Mouse (Mus musculus): ENCODE measurements at regions not wholly inside any gene's neighbourhood (a gene's known extent, or its start where the extent isn't known, plus 50 kb on each side); places are given as distances from the start of the nearest gene placed in this dataset.

DNA sequence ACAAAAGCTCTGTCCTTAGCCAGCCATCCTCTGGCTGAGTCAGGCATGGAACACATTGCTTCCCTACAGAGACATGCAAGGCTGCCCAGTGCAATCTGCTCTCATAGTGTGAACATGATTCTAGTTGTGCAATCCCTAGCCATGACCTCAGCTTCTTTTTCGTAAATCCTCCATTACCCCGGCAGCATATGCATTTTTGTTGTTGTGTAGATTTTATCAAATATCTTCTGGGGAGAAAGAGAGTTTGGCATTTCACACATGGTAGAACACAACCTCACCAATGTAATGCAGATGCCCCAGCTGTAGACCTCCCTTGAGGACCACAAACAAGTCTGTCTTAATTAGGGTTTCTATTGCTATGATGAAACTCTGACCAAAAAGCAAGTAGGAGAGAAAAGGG is 168.6 kb downstream of the Rpl10-ps3 start:
- H3K9me3 ChIP-seq (replicated peaks) = no peaks in the 10 kb centered on the region
- H3K4me3 ChIP-seq = no peak overlapping the region
- no peaks in the 10 kb centered on the region for H3K4me1 ChIP-seq
- no peak overlapping the region for H3K27ac ChIP-seq (replicated peaks)
- 88% methylated on average over 2 of the region's 2 CpGs for WGBS
- no peaks in the 10 kb centered on the region for H3K27me3 ChIP-seq (ENCODE audit: low read depth, poor library complexity, severe bottlenecking)
- no peaks in the 10 kb centered on the region for H3K36me3 ChIP-seq
- no peak for DNase-seq (ENCODE audit: low spot score)

DNA sequence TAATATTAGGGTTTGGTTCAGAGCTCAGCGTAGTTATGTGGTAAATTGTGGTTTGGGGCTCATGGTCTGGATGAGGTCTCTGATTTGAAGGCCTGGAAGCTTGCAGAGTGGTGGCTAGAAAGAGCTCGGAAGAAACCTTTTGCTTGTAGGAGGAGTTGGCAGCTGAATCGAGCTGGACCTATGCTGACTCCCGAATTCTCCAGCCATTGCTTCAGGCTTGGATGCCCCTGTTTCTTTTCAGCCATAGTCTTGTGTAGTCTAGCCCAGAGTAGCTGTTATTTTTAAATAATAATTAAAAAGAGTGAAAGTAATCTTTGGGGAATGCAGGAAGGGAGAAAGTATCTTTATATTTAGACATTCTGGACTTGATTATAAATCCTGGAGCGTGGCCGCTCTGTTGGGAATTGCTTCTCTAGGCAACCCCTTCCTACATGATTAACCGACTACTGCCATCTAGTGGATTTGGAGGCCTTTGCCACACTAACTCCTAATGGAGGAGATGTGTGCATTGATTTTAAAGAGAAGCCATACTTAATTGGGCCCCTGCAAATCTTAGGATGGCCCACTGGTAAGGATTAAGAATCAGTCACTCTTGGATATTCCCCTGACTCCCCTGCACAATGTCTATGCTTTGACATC is 172.8 kb downstream of the Rpl10-ps3 start:
- H3K27me3 ChIP-seq (ENCODE audit: low read depth, poor library complexity, severe bottlenecking) = no peaks in the 10 kb centered on the region
- H3K4me3 ChIP-seq = no peak overlapping the region
- H3K4me1 ChIP-seq = peaks cover 12% of the 10 kb centered on the region
- H3K27ac ChIP-seq (replicated peaks) = no peak overlapping the region
- 51% methylated on average over 7 of the region's 7 CpGs for WGBS
- DNase-seq (ENCODE audit: low spot score) = peak; percentile 47
- H3K9me3 ChIP-seq (replicated peaks) = no peaks in the 10 kb centered on the region
- H3K36me3 ChIP-seq = no peaks in the 10 kb centered on the region

DNA sequence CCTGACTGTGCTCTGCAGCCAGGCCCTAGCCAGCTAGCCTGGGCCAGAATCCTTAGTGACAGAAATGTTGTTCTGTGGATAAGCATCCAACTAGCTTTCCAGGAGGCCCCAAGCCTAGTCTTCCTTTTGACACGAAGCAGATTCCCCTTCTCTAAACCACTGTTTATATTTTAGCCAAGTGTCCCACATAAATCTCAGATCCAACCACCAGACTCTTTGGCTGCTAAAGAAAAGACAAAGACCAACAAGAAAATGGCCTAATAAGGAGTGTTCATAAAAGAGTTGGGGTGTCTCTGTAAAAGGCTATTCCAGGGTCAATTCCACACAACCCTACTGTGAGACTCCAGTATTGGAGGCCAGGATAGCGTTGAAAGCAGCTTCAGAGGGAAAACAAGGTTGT is 173.6 kb downstream of the Rpl10-ps3 start:
- no peaks in the 10 kb centered on the region for H3K9me3 ChIP-seq (replicated peaks)
- no peaks in the 10 kb centered on the region for H3K27me3 ChIP-seq (ENCODE audit: low read depth, poor library complexity, severe bottlenecking)
- H3K4me3 ChIP-seq = no peak overlapping the region
- no peak overlapping the region for H3K27ac ChIP-seq (replicated peaks)
- 89% methylated on average over 2 of the region's 2 CpGs for WGBS
- no peak for DNase-seq (ENCODE audit: low spot score)
- no peaks in the 10 kb centered on the region for H3K36me3 ChIP-seq
- H3K4me1 ChIP-seq = peaks cover 13% of the 10 kb centered on the region

DNA sequence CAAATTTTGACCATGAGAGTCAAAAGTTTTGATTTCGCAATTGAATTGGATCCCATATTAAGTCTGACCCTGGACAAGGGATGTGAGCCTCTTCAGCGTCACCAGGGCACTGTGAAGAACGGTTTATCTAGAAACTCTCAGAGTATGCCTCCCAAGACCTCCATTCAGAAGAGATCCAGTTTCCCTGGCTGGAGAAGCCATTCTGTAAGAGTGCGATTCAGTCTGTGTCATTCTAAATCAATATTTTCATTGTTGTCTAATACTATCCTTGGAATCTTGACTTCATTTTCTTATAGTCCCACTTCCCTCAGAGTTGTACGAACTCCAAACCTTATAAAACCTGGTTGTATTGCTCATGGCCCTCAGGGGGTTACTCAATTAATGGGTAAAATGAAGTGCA is 174.1 kb downstream of the Rpl10-ps3 start:
- H3K36me3 ChIP-seq = no peaks in the 10 kb centered on the region
- 92% methylated on average over 5 of the region's 5 CpGs for WGBS
- peaks cover 13% of the 10 kb centered on the region for H3K4me1 ChIP-seq
- H3K27me3 ChIP-seq (ENCODE audit: low read depth, poor library complexity, severe bottlenecking) = no peaks in the 10 kb centered on the region
- no peak overlapping the region for H3K4me3 ChIP-seq
- no peaks in the 10 kb centered on the region for H3K9me3 ChIP-seq (replicated peaks)
- no peak for DNase-seq (ENCODE audit: low spot score)
- H3K27ac ChIP-seq (replicated peaks) = no peak overlapping the region

DNA sequence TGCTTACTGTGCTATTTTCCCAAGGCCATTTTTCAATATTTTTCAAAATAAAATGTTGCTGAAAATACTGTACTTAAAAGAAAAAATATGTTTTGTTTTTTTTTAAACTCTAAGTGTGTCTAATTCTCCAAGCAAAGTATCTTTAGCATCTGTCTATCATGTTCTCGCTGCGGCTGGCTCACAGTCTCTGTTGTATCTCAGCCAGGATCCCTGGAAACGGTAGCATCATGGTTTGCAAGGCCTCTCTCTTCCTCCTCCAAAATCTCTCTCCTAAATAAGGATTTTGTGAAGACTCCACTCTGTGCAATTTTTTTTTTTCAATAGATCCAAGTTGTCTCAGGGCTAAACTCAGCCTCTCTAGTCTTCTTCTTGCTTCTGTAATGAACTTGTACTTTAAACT is 190.2 kb downstream of the Rpl10-ps3 start:
- H3K36me3 ChIP-seq = no peaks in the 10 kb centered on the region
- no peaks in the 10 kb centered on the region for H3K9me3 ChIP-seq (replicated peaks)
- WGBS = 92% methylated on average over 3 of the region's 3 CpGs
- H3K4me3 ChIP-seq = no peak overlapping the region
- H3K27ac ChIP-seq (replicated peaks) = no peak overlapping the region
- DNase-seq (ENCODE audit: low spot score) = no peak
- no peaks in the 10 kb centered on the region for H3K27me3 ChIP-seq (ENCODE audit: low read depth, poor library complexity, severe bottlenecking)
- H3K4me1 ChIP-seq = no peaks in the 10 kb centered on the region

DNA sequence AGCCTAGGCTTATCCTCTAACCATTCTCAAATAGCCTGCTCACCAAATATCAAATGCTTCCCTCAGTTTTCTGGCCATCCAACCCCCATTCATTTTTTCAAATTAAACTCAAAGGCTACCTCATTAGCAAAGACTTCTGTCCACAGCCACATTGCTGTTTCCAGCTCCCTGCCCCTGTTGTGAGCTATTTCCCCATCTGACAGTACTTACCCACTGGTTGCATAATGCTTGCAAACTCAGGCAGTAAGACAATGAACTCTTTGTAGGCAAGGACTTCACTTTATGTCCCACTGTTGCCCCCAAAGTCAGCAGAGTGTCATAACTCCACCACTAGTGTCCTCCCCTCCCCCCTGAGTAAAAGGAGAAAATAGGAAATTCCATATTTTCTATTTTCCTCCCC is 194.7 kb downstream of the Rpl10-ps3 start:
- no peaks in the 10 kb centered on the region for H3K27me3 ChIP-seq (ENCODE audit: low read depth, poor library complexity, severe bottlenecking)
- H3K27ac ChIP-seq (replicated peaks) = no peak overlapping the region
- DNase-seq (ENCODE audit: low spot score) = no peak
- H3K36me3 ChIP-seq = no peaks in the 10 kb centered on the region
- no peaks in the 10 kb centered on the region for H3K9me3 ChIP-seq (replicated peaks)
- no peak overlapping the region for H3K4me3 ChIP-seq
- no peaks in the 10 kb centered on the region for H3K4me1 ChIP-seq

DNA sequence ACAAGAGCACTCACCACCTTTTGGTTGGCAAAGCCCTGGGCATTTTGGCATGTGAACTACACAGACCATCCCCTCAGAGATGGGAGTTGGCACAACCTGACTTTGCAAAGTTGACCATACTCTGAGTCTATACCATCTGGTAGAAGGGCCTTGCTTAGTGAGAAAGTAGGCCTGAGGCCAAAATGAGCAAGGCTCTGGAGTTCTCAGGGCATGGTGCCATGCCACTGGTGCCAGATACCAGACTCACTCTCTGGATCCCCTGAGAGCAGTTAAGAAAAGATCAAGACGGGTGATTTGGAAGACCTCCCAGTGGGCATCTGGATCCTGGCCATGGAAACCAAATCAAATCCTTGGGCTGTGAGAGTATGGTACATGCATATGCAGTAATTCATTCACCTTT is 202.0 kb downstream of the Rpl10-ps3 start:
- Histone ChIP-seq H3K9me3 (replicated peaks) (no peaks in the 10 kb centered on the region), H3K36me3 (no peaks in the 10 kb centered on the region), H3K27me3 (ENCODE audit: low read depth, poor library complexity, severe bottlenecking) (no peaks in the 10 kb centered on the region), H3K27ac (replicated peaks) (no peak overlapping the region), H3K4me1 (peaks cover 15% of the 10 kb centered on the region), H3K4me3 (no peak overlapping the region)
- WGBS = 83% methylated on average over 1 of the region's 1 CpGs
- DNase-seq (ENCODE audit: low spot score) = no peak

DNA sequence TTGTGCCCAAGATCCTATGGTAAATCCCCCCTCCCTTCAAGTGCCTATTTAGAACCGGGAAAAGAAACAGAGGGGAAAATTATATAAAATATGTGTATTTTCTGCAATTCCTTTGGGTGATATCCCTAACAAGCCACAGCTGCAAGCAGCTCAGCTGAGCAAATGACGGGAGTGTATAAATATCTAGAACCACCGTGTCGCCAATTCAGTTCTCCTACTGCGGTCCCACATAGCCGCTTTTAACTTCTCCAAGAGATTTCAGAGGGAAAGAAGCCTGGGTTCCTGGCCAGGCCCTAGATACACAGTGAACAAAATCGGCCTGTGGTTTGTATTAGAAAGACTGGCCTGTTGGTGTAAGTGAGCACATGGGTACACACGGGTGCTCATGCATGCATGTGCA is 202.7 kb downstream of the Rpl10-ps3 start:
- H3K27ac ChIP-seq (replicated peaks) = no peak overlapping the region
- H3K4me3 ChIP-seq = no peak overlapping the region
- no peaks in the 10 kb centered on the region for H3K9me3 ChIP-seq (replicated peaks)
- H3K4me1 ChIP-seq = peaks cover 15% of the 10 kb centered on the region
- no peaks in the 10 kb centered on the region for H3K27me3 ChIP-seq (ENCODE audit: low read depth, poor library complexity, severe bottlenecking)
- H3K36me3 ChIP-seq = no peaks in the 10 kb centered on the region
- WGBS = 91% methylated on average over 8 of the region's 8 CpGs
- DNase-seq (ENCODE audit: low spot score) = no peak

DNA sequence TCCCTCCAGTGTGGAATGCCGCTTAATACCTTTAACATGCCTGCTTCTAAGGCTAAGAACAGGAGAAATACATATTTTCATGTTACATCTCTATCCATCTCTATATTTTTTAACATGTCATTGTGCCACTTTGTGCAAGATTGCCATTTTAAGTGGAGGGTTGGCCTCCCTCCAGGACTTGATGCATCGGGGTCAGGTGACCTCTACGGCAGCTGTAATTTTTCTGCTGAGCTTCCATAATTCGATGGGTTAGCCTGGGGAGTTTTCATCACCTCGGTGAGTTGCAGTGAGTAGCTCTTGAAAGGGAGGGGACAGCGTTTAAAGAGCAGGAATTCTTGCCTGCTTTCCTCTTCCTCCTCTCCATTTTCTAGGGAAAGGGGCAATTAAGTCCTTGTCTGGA is 203.6 kb downstream of the Rpl10-ps3 start:
- 79% methylated on average over 6 of the region's 6 CpGs for WGBS
- Histone ChIP-seq H3K27ac (replicated peaks) (no peak overlapping the region), H3K36me3 (no peaks in the 10 kb centered on the region), H3K4me1 (peaks cover 15% of the 10 kb centered on the region), H3K27me3 (ENCODE audit: low read depth, poor library complexity, severe bottlenecking) (no peaks in the 10 kb centered on the region), H3K9me3 (replicated peaks) (no peaks in the 10 kb centered on the region), H3K4me3 (no peak overlapping the region)
- DNase-seq (ENCODE audit: low spot score) = no peak

DNA sequence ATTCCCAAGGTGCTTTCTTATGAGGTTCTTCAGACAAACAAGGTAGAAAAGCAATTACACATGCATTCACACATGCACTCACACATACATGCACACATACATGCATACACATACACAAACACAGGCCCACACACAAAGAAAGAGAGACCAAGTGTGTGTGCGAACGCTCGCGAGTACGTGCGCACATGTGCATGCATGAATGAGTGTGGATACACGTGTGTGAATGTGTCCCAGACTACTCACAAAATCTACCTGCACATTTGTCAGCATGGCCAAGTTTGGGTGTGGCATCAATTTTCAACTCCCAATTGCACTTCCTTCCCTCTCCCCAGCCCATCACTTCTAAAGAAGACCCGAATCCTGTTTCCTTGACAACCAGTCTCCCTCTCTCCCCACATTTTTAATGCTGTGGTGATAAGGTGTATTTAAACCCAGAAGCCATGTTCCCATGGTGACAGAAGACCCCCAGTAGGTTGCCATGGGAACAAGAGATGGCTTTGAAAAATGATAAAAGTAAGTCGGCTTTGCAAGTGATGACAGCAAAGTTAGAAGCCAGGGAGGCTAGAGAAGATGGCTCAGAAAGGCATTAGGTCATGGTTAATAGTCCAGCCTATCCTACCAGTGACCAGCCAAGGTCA is 206.3 kb downstream of the Rpl10-ps3 start:
- DNase-seq (ENCODE audit: low spot score) = no peak
- Histone ChIP-seq H3K36me3 (no peaks in the 10 kb centered on the region), H3K27me3 (ENCODE audit: low read depth, poor library complexity, severe bottlenecking) (no peaks in the 10 kb centered on the region), H3K4me1 (peaks cover 15% of the 10 kb centered on the region), H3K9me3 (replicated peaks) (no peaks in the 10 kb centered on the region), H3K27ac (replicated peaks) (no peak overlapping the region), H3K4me3 (no peak overlapping the region)
- 90% methylated on average over 9 of the region's 9 CpGs for WGBS

DNA sequence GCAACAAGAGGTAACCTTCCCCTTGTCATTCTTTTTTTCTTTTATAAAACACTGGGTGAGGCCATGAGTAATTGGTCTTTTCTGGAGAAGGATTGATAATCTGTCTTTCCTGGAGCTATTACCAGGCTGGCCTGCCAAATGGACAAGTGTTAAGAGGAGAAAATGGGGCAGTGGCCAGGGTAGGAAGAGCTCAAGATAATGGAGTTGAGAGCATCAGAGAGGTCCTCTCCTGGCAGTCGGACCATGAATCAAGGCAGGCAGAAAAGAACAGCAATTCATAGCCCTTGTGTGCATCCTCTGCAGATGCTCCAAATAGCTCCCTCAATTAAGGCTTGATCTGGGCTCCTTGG is 208.2 kb downstream of the Rpl10-ps3 start:
- Histone ChIP-seq H3K4me1 (peaks cover 14% of the 10 kb centered on the region), H3K27ac (replicated peaks) (no peak overlapping the region), H3K36me3 (no peaks in the 10 kb centered on the region), H3K4me3 (no peak overlapping the region), H3K27me3 (ENCODE audit: low read depth, poor library complexity, severe bottlenecking) (no peaks in the 10 kb centered on the region), H3K9me3 (replicated peaks) (no peaks in the 10 kb centered on the region)
- 84% methylated on average over 1 of the region's 1 CpGs for WGBS
- DNase-seq (ENCODE audit: low spot score) = no peak

DNA sequence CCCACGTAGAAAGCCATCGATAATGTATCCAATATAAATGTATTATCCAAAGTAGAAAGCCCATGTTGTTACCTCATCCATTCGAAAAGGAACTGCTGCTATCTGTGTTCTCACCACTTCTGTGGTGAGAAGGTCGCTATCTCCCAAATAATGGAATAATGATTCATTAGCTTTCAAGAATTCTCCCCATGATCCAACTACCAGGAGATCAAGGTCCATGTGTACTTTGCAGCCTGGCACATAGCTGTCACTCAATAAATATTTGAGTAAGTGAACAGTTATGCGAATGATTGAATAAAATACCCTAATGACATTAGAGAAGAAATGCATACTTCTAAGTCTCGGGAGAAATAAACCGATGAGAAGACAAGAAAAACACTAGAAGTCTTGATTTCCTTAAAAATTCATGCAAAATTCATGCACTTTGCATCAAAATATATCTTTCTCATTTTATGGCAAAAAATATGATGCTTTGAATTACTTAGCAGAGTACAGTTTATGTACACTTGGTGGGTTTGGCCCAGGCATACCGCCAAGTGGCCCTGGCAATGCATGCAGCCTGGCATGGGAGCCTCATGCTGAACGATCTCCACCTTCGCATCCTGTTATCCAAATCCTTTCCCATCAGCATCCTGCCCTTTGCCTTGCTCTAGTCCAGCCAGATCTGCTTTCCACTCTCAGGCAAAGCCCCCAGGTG is 208.7 kb downstream of the Rpl10-ps3 start:
- 94% methylated on average over 10 of the region's 10 CpGs for WGBS
- no peak overlapping the region for H3K4me3 ChIP-seq
- no peak overlapping the region for H3K27ac ChIP-seq (replicated peaks)
- no peaks in the 10 kb centered on the region for H3K27me3 ChIP-seq (ENCODE audit: low read depth, poor library complexity, severe bottlenecking)
- H3K36me3 ChIP-seq = no peaks in the 10 kb centered on the region
- H3K9me3 ChIP-seq (replicated peaks) = no peaks in the 10 kb centered on the region
- no peak for DNase-seq (ENCODE audit: low spot score)
- H3K4me1 ChIP-seq = peaks cover 12% of the 10 kb centered on the region

DNA sequence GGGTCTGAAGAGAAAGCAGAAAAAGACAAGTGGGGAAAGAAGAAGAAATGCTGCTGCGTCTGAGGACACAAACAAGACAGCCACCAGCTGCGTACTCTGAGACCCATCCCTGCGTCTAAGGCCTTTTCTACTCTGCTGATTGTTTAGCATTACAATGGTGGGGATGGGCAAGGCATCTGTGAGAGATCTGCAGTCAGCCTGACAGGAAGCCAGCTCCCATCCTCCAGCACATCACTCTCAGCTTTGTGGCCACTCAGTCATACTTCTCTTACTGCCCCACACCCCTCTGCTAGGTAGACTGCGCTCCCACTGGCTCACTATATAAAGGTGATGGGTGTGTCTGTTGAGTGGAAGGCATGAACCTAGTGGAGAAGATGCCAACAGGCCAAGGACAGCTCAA is 220.5 kb downstream of the Rpl10-ps3 start:
- Histone ChIP-seq H3K27ac (replicated peaks) (peak overlapping the region; percentile 55), H3K9me3 (replicated peaks) (no peaks in the 10 kb centered on the region), H3K27me3 (ENCODE audit: low read depth, poor library complexity, severe bottlenecking) (no peaks in the 10 kb centered on the region), H3K4me3 (no peak overlapping the region), H3K36me3 (no peaks in the 10 kb centered on the region), H3K4me1 (peaks cover 13% of the 10 kb centered on the region)
- 26% methylated on average over 4 of the region's 4 CpGs for WGBS
- DNase-seq (ENCODE audit: low spot score) = no peak

Measured in midbrain, embryonic 10.5 days (tissue).